Mouse (Mus musculus) MEL (cell line): Measurements from ENCODE around the gene Mpig6b.

ENCODE experiments used
- CTCF ChIP-seq, 3 experiments: IDR thresholded peaks in 2 of 3; conservative IDR thresholded peaks in 1 of 3; 2 replicates each; pipeline ENCODE4 v1.5.1; 2011 to 2012; ENCODE audit warnings: low read length in 3 of 3, low read depth in 2 of 3, mild to moderate bottlenecking in 2 of 3, improper control_type of control experiment in 1 of 3, inconsistent platforms in 1 of 3, mixed read lengths in 1 of 3, moderate library complexity in 1 of 3; ENCODE audit not compliant: control insufficient read depth in 1 of 3, insufficient read depth in 1 of 3, poor library complexity in 1 of 3, severe bottlenecking in 1 of 3
- POLR2A ChIP-seq, 2 experiments: IDR thresholded peaks; 2 replicates each; pipeline ENCODE4 v1.6.1; 2011 to 2012; ENCODE audit warnings: low read length in 2 of 2, mild to moderate bottlenecking in 2 of 2, control low read depth in 1 of 2, improper control_type of control experiment in 1 of 2, low read depth in 1 of 2, moderate library complexity in 1 of 2; ENCODE audit not compliant: control insufficient read depth in 1 of 2, insufficient read depth in 1 of 2, poor library complexity in 1 of 2
- ZNF384 ChIP-seq: IDR thresholded peaks from 2 replicates; pipeline ENCODE4 v1.6.1; 2012; ENCODE audit warnings: low read depth, mild to moderate bottlenecking, inconsistent platforms, low read length, improper control_type of control experiment

GRCm38 (mm10) chr17:35039121-35039873 is 26.7 kb downstream of the Mpig6b start:
- TF ChIP-seq ZNF384 (no peak), POLR2A (IDR thresholded peaks at IDR 0.05; ENCODE audit: control insufficient read depth in 1 of 2, insufficient read depth in 1 of 2, low read depth in 1 of 2, low read length in 2 of 2, poor library complexity in 1 of 2) (no peak), CTCF (IDR thresholded peaks at IDR 0.05 in 2 of 3, conservative IDR thresholded peaks at IDR 0.05 in 1 of 3; ENCODE audit: control insufficient read depth in 1 of 3, insufficient read depth in 1 of 3, low read depth in 2 of 3, low read length in 3 of 3, poor library complexity in 1 of 3, severe bottlenecking in 1 of 3) (no peak)
